Mouse (Mus musculus): ENCODE data around the gene Helz2.
A peak's percentile ranks its signal among the peaks of the same experiment; 100 is the strongest.

Helz2 gene

DNA sequence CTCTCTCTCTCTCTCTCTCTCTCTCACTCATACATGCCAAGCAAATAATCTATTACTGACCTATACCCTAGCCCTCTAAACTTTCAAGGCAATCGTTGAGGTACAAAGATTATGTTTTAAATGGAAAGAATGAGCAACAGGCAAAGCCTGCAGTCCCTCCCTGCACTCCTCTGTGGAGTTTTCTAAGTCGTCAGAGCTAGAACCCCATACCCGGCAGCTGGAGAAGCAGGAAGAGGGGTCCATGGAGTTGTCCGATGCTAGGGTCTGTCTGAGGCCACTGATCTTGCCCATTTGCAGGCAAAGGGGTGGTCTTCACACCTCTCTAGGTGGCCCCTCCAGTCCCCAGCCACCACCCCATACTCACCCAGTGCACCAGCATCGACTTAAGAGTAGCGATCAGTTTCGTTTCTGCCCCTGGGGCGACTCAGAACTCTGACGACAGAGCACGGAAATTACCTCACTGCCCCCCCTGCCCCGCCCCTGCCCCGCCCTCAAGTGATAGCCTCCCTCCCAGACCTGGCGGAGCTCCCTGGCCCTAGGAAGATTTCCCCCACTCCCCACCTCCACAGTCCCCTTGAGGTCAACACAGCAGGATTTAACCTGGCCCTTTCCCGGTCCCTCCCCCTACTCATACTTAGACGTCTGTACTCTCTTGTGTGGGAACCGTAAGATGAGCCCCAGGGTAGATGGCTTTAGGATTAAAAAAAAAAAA lies at the start of gene Helz2:
Gene Helz2, minus strand, starts transcription at position 426 of the 712 bp plus-strand sequence.
- peak; percentile 29 for DNase-seq (ENCODE audit: low spot score)

DNA sequence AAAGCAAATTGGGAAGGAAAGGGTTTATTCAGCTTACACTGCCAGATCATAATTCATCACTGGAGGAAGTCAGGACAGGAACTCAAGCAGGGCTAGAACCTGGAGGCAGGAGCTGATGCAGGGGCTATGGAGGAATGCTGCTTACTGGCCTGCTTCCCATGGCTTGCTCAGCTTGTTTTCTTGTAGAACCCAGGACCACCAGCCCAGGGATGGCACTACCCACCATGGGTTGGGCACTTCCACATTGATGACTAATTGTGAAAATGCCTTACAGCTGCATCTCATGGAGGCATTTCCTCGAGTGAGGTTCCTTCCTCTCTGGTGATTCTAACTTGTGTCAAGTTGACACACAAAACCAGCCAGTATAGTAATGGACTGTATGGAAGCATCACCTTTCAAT lies 49.1 kb upstream of the Helz2 start:
- DNase-seq (ENCODE audit: low spot score), result no peak

DNA sequence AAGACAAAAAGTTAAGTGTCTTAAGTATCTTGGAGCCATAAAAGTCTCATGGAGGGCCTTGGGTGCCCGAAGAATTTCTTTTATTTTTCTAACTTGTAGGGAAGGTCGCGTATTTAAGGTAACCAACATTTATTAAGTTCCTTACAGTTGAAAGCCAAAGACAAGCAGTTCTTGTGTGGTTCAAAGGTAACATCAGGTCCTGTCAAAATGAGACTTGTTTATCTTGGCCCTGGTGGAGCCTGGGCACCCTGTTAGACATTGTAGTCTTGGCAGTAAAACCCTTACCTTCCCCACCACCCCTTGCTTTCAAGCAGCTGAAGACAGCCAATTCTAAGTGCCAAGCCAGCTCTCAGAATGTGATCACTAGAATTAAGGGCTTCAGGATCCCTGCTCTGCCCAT lies 46.9 kb upstream of the Helz2 start:
- no peak for DNase-seq (ENCODE audit: low spot score)

- peak; percentile 93 for DNase-seq (ENCODE audit: low spot score)
Measured at GRCm38 (mm10) chr2:181287958-181288350, 46.1 kb upstream of the Helz2 start, which contains the start of gene Gmeb2. Gene Gmeb2 (minus strand): TSS chr2:181288035.

GRCm38 (mm10) chr2:181287338-181287957 lies 45.6 kb upstream of the Helz2 start:
- DNase-seq (ENCODE audit: low spot score), result peak; percentile 70

GRCm38 (mm10) chr2:181286629-181287337 lies 45.0 kb upstream of the Helz2 start:
- no peak for DNase-seq (ENCODE audit: low spot score)

DNA sequence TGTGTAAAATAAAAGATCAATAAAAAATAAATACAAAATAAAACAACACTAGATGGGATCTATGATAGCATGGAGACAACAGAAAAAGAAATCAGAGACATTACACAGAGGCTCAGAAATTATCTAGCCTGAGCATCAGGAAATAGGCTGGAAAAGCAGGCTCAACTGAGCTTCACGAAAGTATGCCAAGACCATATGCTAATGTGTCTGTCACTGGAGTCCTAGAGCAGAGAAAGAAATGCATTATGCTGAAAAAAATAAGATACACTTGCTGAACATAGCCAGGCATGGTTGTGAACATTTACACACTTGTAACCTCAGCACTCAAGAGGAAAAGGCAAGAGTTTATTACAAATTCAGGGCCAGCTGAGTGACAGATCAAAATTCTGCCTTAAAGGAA lies 38.1 kb upstream of the Helz2 start:
- DNase-seq (ENCODE audit: low spot score), result no peak

DNA sequence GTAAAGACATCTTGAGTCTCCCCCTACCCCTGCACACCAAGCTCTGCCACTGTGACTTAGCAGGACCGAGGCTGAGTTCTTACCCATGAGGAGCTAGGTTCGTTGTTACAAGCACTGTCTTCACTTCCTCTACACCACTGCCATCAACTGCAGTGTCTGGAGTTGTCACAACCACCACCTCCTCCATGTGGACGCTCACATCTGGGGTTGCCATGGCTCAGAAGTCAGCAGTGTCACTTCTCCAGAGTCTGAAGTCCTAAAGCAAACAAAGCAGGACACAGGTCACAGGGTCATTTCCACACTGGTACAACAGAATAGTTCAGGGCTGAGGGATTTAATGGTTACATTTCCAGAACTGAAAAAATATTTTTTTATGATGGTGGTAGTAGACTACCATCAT lies 36.0 kb upstream of the Helz2 start:
- no peak for DNase-seq (ENCODE audit: low spot score)

- no peak for DNase-seq (ENCODE audit: low spot score)
Measured at GRCm38 (mm10) chr2:181276766-181277165, 34.9 kb upstream of the Helz2 start.

DNA sequence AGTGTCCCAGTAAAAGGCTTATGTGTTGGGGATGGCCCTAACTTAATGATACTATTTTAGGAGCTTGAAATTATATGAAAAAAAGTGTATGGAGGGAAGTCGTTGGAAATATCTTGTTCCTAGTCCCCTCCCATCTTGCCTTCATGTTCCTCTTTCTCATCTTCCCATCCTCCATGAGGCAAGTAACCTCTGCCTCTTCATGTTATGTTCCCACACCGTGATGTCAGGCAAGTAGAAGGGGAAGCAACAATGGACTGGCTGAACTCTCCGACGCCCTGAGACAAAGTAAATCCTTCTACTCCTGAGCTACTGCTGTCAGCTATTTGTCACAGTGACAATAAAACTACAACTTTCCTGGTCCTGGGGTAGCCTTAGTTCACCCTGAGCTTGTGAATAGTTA lies 32.8 kb upstream of the Helz2 start:
- no peak for DNase-seq (ENCODE audit: low spot score)

- DNase-seq (ENCODE audit: low spot score), result no peak
Measured at GRCm38 (mm10) chr2:181273829-181274228, 32.0 kb upstream of the Helz2 start.

DNA sequence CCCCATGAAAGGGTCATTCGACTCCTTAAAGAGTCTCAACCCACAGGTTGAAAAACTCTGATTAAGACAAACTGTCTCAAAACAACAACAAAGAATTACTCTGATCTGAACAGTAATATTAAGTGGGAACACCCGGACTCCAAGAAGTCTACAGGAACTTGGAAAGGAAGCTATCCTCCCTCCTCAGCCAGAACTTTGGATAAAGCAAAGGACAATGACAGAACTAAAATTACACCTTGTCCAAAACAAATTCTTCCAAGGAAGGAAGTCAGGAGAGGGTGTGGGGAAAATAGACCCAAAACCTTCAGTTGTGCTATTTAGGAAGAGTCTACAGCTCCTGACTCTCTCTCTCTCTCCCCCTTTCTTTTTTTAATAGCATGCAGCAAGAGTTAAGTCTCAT lies 30.3 kb upstream of the Helz2 start:
- DNase-seq (ENCODE audit: low spot score), result no peak

DNA sequence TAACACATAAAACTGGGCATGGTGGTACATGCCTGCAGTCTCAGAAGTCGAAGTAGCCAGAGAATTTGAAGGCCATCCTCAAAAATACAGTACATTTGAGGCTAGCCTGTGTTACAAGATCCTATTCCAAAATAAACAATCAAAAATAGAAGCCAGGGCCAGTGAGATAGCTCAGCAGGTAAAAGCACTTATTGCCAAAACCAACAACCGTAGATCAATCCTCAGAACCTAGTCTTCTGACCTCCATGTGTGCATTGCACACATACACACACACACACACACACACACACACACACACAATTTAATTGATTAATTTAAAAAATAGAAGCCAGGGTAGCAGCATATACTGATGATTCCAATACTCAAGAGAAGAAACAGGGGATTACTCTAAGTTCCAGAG lies 25.0 kb upstream of the Helz2 start:
- no peak for DNase-seq (ENCODE audit: low spot score)

GRCm38 (mm10) chr2:181253248-181253647 lies 11.4 kb upstream of the Helz2 start:
- no peak for DNase-seq (ENCODE audit: low spot score)

DNA sequence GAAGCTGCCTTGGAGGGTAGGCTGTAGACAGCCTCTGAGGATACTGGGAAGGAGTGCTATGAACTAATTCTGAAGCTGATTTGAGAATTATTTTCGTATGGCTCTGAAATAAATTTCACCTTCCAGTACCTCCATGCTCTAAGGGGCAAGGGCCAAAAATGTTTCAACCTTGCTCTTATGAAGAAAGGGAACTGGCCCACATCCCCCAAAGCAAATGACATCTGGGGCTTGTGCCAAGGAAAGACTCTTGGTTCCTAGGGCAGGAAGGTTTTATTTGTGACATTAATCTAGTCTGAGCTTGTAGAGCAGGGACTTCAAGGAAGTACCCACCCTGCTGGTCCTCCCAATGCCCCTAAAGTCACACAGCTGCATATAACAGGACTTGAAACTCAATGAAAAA lies 10.0 kb upstream of the Helz2 start:
- no peak for DNase-seq (ENCODE audit: low spot score)

- DNase-seq (ENCODE audit: low spot score), result no peak
Measured at GRCm38 (mm10) chr2:181249217-181249616, 7.4 kb upstream of the Helz2 start.

DNA sequence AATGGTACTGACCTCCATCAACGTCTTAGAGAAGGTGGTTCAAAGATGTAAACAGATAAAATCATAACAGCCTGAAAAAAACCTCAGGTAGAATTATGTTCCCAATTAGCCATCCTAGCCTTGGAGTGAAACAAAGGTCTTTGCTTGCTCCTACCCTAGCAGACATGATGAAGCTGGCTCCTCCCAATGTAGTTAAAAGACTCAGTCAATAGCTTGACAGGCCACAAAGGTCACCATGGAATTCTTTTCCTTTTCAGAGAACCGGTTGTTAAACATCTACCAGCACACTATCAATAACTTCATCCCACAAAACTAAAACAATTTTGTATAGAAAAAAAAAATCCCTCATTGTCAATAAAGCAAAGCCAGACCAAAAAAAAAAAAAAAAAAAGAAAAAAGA lies 3.2 kb upstream of the Helz2 start:
- no peak for DNase-seq (ENCODE audit: low spot score)

- DNase-seq (ENCODE audit: low spot score), result no peak
Measured at GRCm38 (mm10) chr2:181243706-181244394, 2.0 kb upstream of the Helz2 start.

- DNase-seq (ENCODE audit: low spot score), result no peak
Measured at GRCm38 (mm10) chr2:181242314-181242665, 463 bp upstream of the Helz2 start.

GRCm38 (mm10) chr2:181240806-181241440 lies 904 bp downstream of the Helz2 start:
- DNase-seq (ENCODE audit: low spot score), result no peak

GRCm38 (mm10) chr2:181239261-181239660 lies 2.6 kb downstream of the Helz2 start:
- no peak for DNase-seq (ENCODE audit: low spot score)

- DNase-seq (ENCODE audit: low spot score), result no peak
Measured at GRCm38 (mm10) chr2:181238861-181239260, 3.0 kb downstream of the Helz2 start.

Data from ovary, adult 18-20 months (tissue).